Mouse (Mus musculus) neutrophil, adult 5-6 weeks (primary cell): Measurements from ENCODE around the gene Taz. TPM values are rescaled to one million over a fixed set of nuclear protein-coding genes. Genes with fewer than 3 reads are reported as not detected.
A peak's percentile ranks its signal among the peaks of the same experiment; 100 is the strongest.

Source experiments
- ATAC-seq: fragments of 151-379, 151-347 bp; 2 replicates; pipeline ENCODE4 v1.8.0; 2017; ENCODE audit warnings: mild to moderate bottlenecking, moderate TSS enrichment; ENCODE audit not compliant: insufficient number of reproducible peaks, poor library complexity, low FRiP score, severe bottlenecking; ENCODE audit errors: extremely low read depth
- total RNA-seq: library from RNA; stranded (forward); fragments of 200-1000 nt; gene quantifications from 2 replicates; pipeline ENCODE4 v1.2.3, GENCODE M21; 2017

Taz gene
- total RNA-seq, 1 experiment from 2014 or later = 125 TPM

- no peak for ATAC-seq
Measured at GRCm38 (mm10) chrX:74273422-74274322, 8.0 kb upstream of the Taz start.

- ATAC-seq = peak; percentile 44
Measured at GRCm38 (mm10) chrX:74277916-74278315, 3.8 kb upstream of the Taz start.

- ATAC-seq = no peak
Measured at GRCm38 (mm10) chrX:74281041-74281731, 526 bp upstream of the Taz start.

- peak; percentile 92 for ATAC-seq
Measured at GRCm38 (mm10) chrX:74282395-74283091, 831 bp downstream of the Taz start.

GRCm38 (mm10) chrX:74283092-74283437, 1.4 kb downstream of the Taz start:
- no peak for ATAC-seq

DNA sequence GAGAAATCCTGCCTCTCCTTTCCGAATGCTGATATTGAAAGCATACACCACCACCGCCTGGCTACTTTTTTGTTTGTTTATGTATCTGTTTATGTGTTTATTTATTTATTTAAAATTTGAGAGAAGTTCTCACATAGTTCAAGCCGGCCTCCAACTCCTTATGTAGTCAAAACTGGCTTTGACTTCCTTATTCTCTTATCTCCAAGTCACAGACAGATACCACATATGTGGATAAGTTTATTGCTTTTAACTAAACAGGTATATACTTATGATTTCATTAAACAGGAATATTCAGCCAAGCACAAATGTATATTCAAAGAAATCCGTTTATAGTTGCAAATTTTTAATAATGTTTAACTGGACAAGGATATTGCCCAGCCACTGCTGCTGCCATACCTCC, 11.7 kb downstream of the Taz start:
- no peak for ATAC-seq

GRCm38 (mm10) chrX:74296538-74297448, 15.1 kb downstream of the Taz start, which contains the start of gene Atp6ap1:
Gene Atp6ap1 (plus strand): TSS chrX:74297097.
- peak; percentile 100 for ATAC-seq

DNA sequence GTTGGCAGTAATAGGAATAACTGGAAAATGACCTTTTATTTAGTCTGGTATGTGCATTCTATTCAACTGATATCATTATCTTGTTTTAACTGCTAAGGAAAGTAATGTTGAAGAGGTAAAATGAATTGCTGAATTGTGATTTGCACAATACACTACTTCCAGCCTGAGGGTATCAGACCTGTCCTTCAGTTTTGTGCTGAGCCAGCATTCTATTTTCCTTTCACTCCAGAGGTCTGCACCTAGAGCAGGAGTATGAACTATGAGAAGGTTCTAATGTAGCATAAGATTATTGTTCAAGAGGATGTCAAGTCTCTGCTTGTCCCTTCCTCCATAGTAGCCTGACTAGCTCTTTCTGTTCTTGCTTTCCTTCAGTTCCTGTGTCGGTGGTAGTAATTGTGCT, 16.6 kb downstream of the Taz start:
- no peak for ATAC-seq

- ATAC-seq = peak; percentile 51
Measured at GRCm38 (mm10) chrX:74299721-74300120, 18.0 kb downstream of the Taz start.

DNA sequence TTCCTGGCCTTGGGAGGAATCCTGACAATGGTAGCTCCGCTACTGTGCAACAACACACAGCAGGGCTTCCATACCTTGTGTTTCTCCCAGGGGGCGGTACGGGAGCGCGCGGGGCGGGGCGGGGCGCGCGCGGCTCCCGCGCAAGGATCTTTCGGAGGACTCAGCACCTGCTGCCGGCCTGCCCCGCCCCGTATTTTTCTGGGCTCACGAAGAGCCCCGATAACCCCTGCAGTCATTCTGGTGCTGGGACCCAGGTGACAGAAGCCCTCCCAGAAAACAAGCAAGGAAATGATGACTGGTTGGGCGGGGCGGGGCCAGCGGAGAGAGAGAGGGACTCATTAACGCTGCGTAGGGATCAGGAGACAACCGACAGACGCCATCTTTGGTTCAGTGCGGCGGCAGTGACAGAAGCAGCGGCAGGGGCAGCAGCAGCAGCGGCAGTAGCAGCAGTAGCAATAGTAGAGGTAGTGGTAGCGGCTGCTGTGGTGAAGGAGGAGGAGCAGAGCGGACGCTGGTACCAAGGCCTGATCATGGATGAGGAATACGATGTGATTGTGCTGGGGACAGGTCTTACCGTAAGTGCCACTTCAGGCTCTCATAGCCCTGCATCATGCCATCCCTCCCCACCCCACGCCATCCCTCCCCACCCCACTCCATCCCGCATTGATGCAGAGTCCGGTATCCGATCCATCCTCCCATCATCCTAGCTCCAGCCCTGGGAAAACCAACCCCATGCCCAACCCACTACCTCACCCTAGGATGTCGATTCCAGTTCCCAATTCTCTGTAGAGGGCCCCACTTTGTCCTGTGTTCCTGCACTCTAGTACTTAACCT, 23.4 kb downstream of the Taz start, which contains the start of gene Gdi1:
Gene Gdi1 (plus strand): TSS at position 132 of the 834 bp plus-strand sequence.
- ATAC-seq = peak; percentile 76

GRCm38 (mm10) chrX:74312540-74313464, 31.1 kb downstream of the Taz start, which contains the start of gene Fam50a:
Gene Fam50a (plus strand): TSS chrX:74313033.
- ATAC-seq = peak; percentile 97

DNA sequence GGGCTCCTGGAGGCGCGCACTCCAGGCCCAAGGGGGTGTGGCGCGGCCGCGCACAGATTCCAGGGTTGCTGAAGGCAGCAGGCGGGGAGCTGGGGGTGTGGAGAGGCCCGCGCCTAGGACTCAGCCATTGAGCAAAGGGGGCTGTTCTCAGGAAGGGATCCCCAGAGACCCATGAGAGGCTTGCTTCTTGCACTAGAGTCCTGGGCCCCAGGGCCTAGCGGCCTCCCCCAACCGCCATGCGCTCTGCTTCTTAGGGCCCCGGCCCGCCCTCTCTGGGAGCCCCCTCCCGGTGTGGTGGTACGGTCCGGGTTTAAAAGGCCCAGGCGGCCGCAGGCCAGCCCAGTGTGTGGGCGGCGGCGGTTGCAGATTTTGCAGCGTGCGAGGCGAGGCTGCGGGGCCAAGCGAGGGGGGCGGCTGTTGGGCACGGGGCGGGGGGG, 47.0 kb downstream of the Taz start, which contains the start of gene Plxna3:
Gene Plxna3 (plus strand): TSS at position 342 of the 437 bp plus-strand sequence.
- peak; percentile 55; the same call in 1 of the 2 replicates for ATAC-seq

DNA sequence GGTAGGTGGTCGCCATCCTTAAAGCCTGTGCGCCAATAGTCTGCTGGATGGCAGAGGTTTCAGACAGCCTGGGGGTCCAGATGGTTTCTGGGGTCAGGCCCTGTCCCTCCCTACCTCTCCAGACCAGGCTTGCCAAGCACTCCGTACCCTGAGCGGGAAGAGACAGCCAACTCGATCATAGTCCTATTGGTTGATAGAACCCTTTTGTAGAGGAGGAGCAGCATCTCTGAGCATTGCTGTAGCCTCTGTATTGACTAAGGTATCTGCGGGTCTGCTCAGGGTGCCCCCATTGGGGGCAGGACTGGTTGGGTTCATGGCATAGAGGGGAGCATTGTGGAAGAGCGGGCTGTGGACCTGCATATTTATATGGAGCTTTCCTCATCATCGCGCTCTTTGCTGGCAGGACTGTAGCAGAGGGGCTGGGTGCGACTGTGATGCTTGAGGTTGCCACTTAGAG, 47.5 kb downstream of the Taz start:
- ATAC-seq = no peak

- no peak for ATAC-seq
Measured at GRCm38 (mm10) chrX:74330166-74330930, 48.6 kb downstream of the Taz start.
